10 mouse cellular contexts compared by ENCODE assay signal in the genomic region with DNA sequence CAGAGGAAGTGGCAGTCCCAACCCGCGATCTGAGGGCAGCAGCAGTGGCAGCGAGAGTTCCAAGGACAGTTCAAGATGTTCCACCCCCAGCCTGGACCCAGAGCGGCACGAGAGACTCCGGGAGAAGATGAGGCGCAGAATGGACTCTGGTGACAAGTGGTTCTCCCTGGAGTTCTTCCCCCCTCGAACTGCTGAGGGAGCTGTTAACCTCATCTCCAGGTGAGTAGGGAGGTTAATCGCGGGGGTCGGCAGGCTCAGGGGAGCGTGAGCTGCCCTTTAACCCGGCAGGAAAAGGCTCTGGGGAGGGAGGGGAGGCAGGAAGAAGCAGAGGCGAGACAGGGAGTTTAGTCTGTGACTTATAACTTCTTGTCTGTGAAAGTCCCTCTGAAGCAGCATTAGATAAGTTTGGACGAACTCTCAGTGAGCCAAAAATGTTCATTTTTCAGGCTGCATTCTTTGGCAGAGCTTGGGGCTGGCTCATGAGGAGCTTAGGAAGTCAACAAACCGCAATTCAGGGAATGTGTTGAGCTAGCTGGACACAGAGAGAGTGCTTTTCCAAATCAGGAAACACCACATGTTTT. TPM values are rescaled to one million over a fixed set of nuclear protein-coding genes. Genes with fewer than 3 reads are reported as not detected.
DNase-seq lines count a peak whose midpoint lies in the region; ATAC-seq and TF ChIP-seq lines count a peak whose summit lies in the region.
"Had no signal": no experiment of that assay in that cellular context is flagged by ENCODE, and none has a peak within 500 bp of the region (broad histone marks: within the 10 kb centered on the region; RNA-seq: fewer than 3 reads in every experiment).

No protein-coding gene starts in this region.

- H3K27ac ChIP-seq in intestine, embryonic 14.5 days (ENCODE audit: low read depth): peak overlapping the region; percentile 65; the same call in 1 of the 2 replicates
- peak overlapping the region; percentile 98 for H3K27ac ChIP-seq in liver, embryonic 14.5 days
- H3K27ac ChIP-seq in neural tube, embryonic 12.5 days: peak overlapping the region; percentile 68; the same call in 1 of the 2 replicates

- peaks cover 26% of the 10 kb centered on the region for H3K4me1 ChIP-seq in intestine, embryonic 14.5 days (replicated peaks; ENCODE audit: control insufficient read depth, insufficient read depth, low read length)
- peaks cover 54 to 63% of the 10 kb centered on the region in 2 experiments for H3K4me1 ChIP-seq in liver, embryonic 14.5 days (replicated peaks; ENCODE audit: control insufficient read depth in 2 of 2, insufficient read depth in 2 of 2, low read length in 1 of 2)
- H3K4me1 ChIP-seq in neural tube, embryonic 12.5 days: peaks cover 49% of the 10 kb centered on the region

- H3K9ac ChIP-seq in intestine, embryonic 14.5 days (ENCODE audit: low read length): peak overlapping the region; percentile 37; the same call in 1 of the 2 replicates
- H3K9ac ChIP-seq in liver, embryonic 14.5 days (replicated peaks): peak overlapping the region; percentile 97
- H3K9ac ChIP-seq in neural tube, embryonic 12.5 days: peak overlapping the region; percentile 64

- intact Hi-C loops in gastrocnemius, postnatal 14 days (cut with DNase I; ENCODE audit: low total_unique reads): no loop called here

- 3% methylated on average over 16 of the region's 16 CpGs for WGBS in intestine, embryonic 14.5 days
- 10% methylated on average over 16 of the region's 16 CpGs for WGBS in liver, embryonic 14.5 days (ENCODE audit: insufficient replicate concordance)
- WGBS in neural tube, embryonic 12.5 days: 5% methylated on average over 16 of the region's 16 CpGs

- no peaks in the 10 kb centered on the region for H3K27me3 ChIP-seq in intestine, embryonic 14.5 days (replicated peaks; ENCODE audit: control insufficient read depth, insufficient read depth, low read length)
- H3K27me3 ChIP-seq in liver, embryonic 14.5 days (ENCODE audit: control insufficient read depth, insufficient read depth, low read length): no peaks in the 10 kb centered on the region
- H3K27me3 ChIP-seq in neural tube, embryonic 12.5 days (replicated peaks): no peaks in the 10 kb centered on the region
- H3K27me3 ChIP-seq: CH12.LX had no signal

- H3K4me2 ChIP-seq in intestine, embryonic 14.5 days (ENCODE audit: low read length): peak overlapping the region; percentile 90
- H3K4me2 ChIP-seq in liver, embryonic 14.5 days (ENCODE audit: low read depth): peak overlapping the region; percentile 98
- H3K4me2 ChIP-seq in neural tube, embryonic 12.5 days (replicated peaks): peak overlapping the region; percentile 89

- H3K9me3 ChIP-seq in intestine, embryonic 14.5 days (ENCODE audit: control insufficient read depth, low read length): no peaks in the 10 kb centered on the region
- H3K9me3 ChIP-seq in liver, embryonic 14.5 days (ENCODE audit: control insufficient read depth, low read length): no peaks in the 10 kb centered on the region
- H3K9me3 ChIP-seq in neural tube, embryonic 12.5 days: no peaks in the 10 kb centered on the region

- no peak for TF ChIP-seq EP300 in liver, embryonic 14.5 days (IDR thresholded peaks at IDR 0.05; ENCODE audit: low read depth)

- H3K36me3 ChIP-seq in intestine, embryonic 14.5 days (ENCODE audit: control insufficient read depth, insufficient read depth, low read length): peaks cover 32% of the 10 kb centered on the region
- peaks cover 16% of the 10 kb centered on the region for H3K36me3 ChIP-seq in liver, embryonic 14.5 days (replicated peaks; ENCODE audit: control insufficient read depth, insufficient read depth, low read depth)
- peaks cover 27% of the 10 kb centered on the region for H3K36me3 ChIP-seq in neural tube, embryonic 12.5 days

- H3K4me3 ChIP-seq in intestine, embryonic 14.5 days (ENCODE audit: low read depth, low read length): peak overlapping the region; percentile 46
- peak overlapping the region; percentile 75 to 85 for H3K4me3 ChIP-seq in liver, embryonic 14.5 days (ENCODE audit: insufficient read depth in 1 of 2, low read depth in 2 of 2, low read length in 2 of 2)
- peak overlapping the region; percentile 45 for H3K4me3 ChIP-seq in neural tube, embryonic 12.5 days

- no peak for DNase-seq in frontal cortex, postnatal 25 days (ENCODE audit: low spot score in 2 of 2)
- DNase-seq in adrenal gland, postnatal 25 days: peak; percentile 46
- DNase-seq in gastrocnemius, postnatal 14 days: peak; percentile 33
- peak; percentile 60 for DNase-seq in intestine, embryonic 14.5 days (ENCODE audit: low spot score)
- no peak for DNase-seq in liver, embryonic 14.5 days (ENCODE audit: low read depth in 3 of 3, low spot score in 3 of 3)
- no peak for DNase-seq in layer of hippocampus, adult 9-11 months

- peak; percentile 11; the same call in 1 of the 2 replicates for ATAC-seq in frontal cortex, adult (ENCODE audit: low TSS enrichment)
- ATAC-seq in intestine, embryonic 14.5 days (replicated peaks; ENCODE audit: low FRiP score, low TSS enrichment, low read depth): no peak
- no peak for ATAC-seq in liver, embryonic 14.5 days (ENCODE audit: insufficient read depth)
- no peak for ATAC-seq in neural tube, embryonic 12.5 days (ENCODE audit: low FRiP score, low read depth)

- TF ChIP-seq CTCF in liver, embryonic 14.5 days (IDR thresholded peaks at IDR 0.05; ENCODE audit: low read depth): no peak

RNA-seq across cellular contexts. Expression of gene Mthfr, which starts 2.8 kb away (rescaled TPM):
- total RNA-seq in adrenal gland, postnatal 25 days (2021): 32.1 and 33.6 TPM in 2 replicates
- total RNA-seq in gastrocnemius, postnatal 14 days (2021): 10 to 100 TPM; 12.0 to 12.3 TPM
- polyA plus RNA-seq in intestine, embryonic 14.5 days (2014; fragmentation: Nextera tagmentation; extraction: Ambion mirVana): 17.8 and 18.4 TPM in 2 replicates
- 9.1 and 9.2 TPM in 2 replicates for polyA plus RNA-seq in liver, embryonic 14.5 days (2012; rRNA removed)
- 7.0 and 7.7 TPM in 2 replicates for polyA plus RNA-seq in liver, embryonic 14.5 days (2014; fragmentation: Nextera tagmentation; extraction: Ambion mirVana)
- polyA plus RNA-seq in neural tube, embryonic 12.5 days (2016; fragmentation: Nextera tagmentation; extraction: Ambion mirVana): 27.8 and 30.7 TPM in 2 replicates

RNA-seq across cellular contexts. Expression of gene Clcn6, which starts 3.1 kb away (rescaled TPM):
- 11.1 and 12.7 TPM in 2 replicates for total RNA-seq in adrenal gland, postnatal 25 days (2021)
- 1 to 10 TPM; 4.7 to 5.4 TPM for total RNA-seq in gastrocnemius, postnatal 14 days (2021)
- 5.2 and 5.3 TPM in 2 replicates for polyA plus RNA-seq in intestine, embryonic 14.5 days (2014; fragmentation: Nextera tagmentation; extraction: Ambion mirVana)
- 2.4 and 2.7 TPM in 2 replicates for polyA plus RNA-seq in liver, embryonic 14.5 days (2012; rRNA removed)
- 0.66 and 1.0 TPM in 2 replicates for polyA plus RNA-seq in liver, embryonic 14.5 days (2014; fragmentation: Nextera tagmentation; extraction: Ambion mirVana)
- polyA plus RNA-seq in neural tube, embryonic 12.5 days (2016; fragmentation: Nextera tagmentation; extraction: Ambion mirVana): 26.6 and 29.1 TPM in 2 replicates

RNA-seq across cellular contexts. Expression of gene Nppa, which starts 41.2 kb away (rescaled TPM):
- total RNA-seq in adrenal gland, postnatal 25 days (2021): not detected in 2 replicates
- not detected for total RNA-seq in gastrocnemius, postnatal 14 days (2021)
- 0.28 and 0.56 TPM in 2 replicates for polyA plus RNA-seq in intestine, embryonic 14.5 days (2014; fragmentation: Nextera tagmentation; extraction: Ambion mirVana)
- polyA plus RNA-seq in liver, embryonic 14.5 days (2012; rRNA removed): not detected in 2 replicates
- not detected in 2 replicates for polyA plus RNA-seq in liver, embryonic 14.5 days (2014; fragmentation: Nextera tagmentation; extraction: Ambion mirVana)
- 3.1 and 5.0 TPM in 2 replicates for polyA plus RNA-seq in neural tube, embryonic 12.5 days (2016; fragmentation: Nextera tagmentation; extraction: Ambion mirVana)
- total RNA-seq: CH12.LX; hematopoietic stem cell, adult 5-6 weeks had no signal

RNA-seq across cellular contexts. Expression of gene Agtrap, which starts 46.1 kb away (rescaled TPM):
- total RNA-seq in adrenal gland, postnatal 25 days (2021): 75.0 and 117 TPM in 2 replicates
- total RNA-seq in gastrocnemius, postnatal 14 days (2021): 10 to 100 TPM; 12.3 to 14.7 TPM
- polyA plus RNA-seq in intestine, embryonic 14.5 days (2014; fragmentation: Nextera tagmentation; extraction: Ambion mirVana): 15.9 and 16.4 TPM in 2 replicates
- 4.0 and 4.1 TPM in 2 replicates for polyA plus RNA-seq in liver, embryonic 14.5 days (2012; rRNA removed)
- polyA plus RNA-seq in liver, embryonic 14.5 days (2014; fragmentation: Nextera tagmentation; extraction: Ambion mirVana): 8.2 and 9.9 TPM in 2 replicates
- polyA plus RNA-seq in neural tube, embryonic 12.5 days (2016; fragmentation: Nextera tagmentation; extraction: Ambion mirVana): 9.4 and 10.2 TPM in 2 replicates

RNA-seq across cellular contexts. Expression of gene Nppb, which starts 56.1 kb away (rescaled TPM):
- not detected in 2 replicates for total RNA-seq in adrenal gland, postnatal 25 days (2021)
- not detected for total RNA-seq in gastrocnemius, postnatal 14 days (2021)
- polyA plus RNA-seq in intestine, embryonic 14.5 days (2014; fragmentation: Nextera tagmentation; extraction: Ambion mirVana): 0.40 TPM in 1 of 2 replicates, not detected in the other
- not detected in 2 replicates for polyA plus RNA-seq in liver, embryonic 14.5 days (2012; rRNA removed)
- polyA plus RNA-seq in liver, embryonic 14.5 days (2014; fragmentation: Nextera tagmentation; extraction: Ambion mirVana): not detected in 2 replicates
- 0.45 TPM in 1 of 2 replicates, not detected in the other for polyA plus RNA-seq in neural tube, embryonic 12.5 days (2016; fragmentation: Nextera tagmentation; extraction: Ambion mirVana)
- total RNA-seq: CH12.LX; hematopoietic stem cell, adult 5-6 weeks had no signal

Comparison
In these comparisons a context has a peak if more than half of its experiments do, and no peak if none do; other contexts are left out.
1. DNase-seq: peak in adrenal gland, postnatal 25 days (single experiment), gastrocnemius, postnatal 14 days (single experiment) and intestine, embryonic 14.5 days (single experiment); none in frontal cortex, postnatal 25 days (0 of 2), liver, embryonic 14.5 days (0 of 3) and layer of hippocampus, adult 9-11 months (single experiment).
2. H3K9ac ChIP-seq: peak in every context shown above with its lines; median percentile 97 in liver, embryonic 14.5 days; 64 in neural tube, embryonic 12.5 days; 37 in intestine, embryonic 14.5 days.
3. Peak in every context shown above with its lines, with median percentiles within 50 percentile points of each other: H3K27ac ChIP-seq, H3K4me2 ChIP-seq and H3K4me3 ChIP-seq.